ENCODE assay signal across 11 mouse cellular contexts in genomic region chr3:145833948-145834538, GRCm38 (mm10).
DNase-seq lines count a peak whose midpoint lies in the region; ATAC-seq and TF ChIP-seq lines count a peak whose summit lies in the region.
"Had no signal": no experiment of that assay in that cellular context is flagged by ENCODE, and none has a peak within 500 bp of the region (broad histone marks: within the 10 kb centered on the region; RNA-seq: fewer than 3 reads in every experiment).

No protein-coding gene starts in this region.

- no peak overlapping the region for H3K9ac ChIP-seq in forebrain, embryonic 14.5 days (ENCODE audit: low read length)
- no peak overlapping the region for H3K9ac ChIP-seq in intestine, postnatal 0 days (ENCODE audit: low read depth, low read length)
- no peak overlapping the region for H3K9ac ChIP-seq in hindbrain, embryonic 16.5 days (ENCODE audit: low read depth, low read length)
- H3K9ac ChIP-seq: embryonic facial prominence, embryonic 13.5 days; limb, embryonic 15.5 days had no signal

- peaks cover 10% of the 10 kb centered on the region; the same call in 1 of the 2 replicates for H3K4me1 ChIP-seq in forebrain, embryonic 14.5 days (ENCODE audit: control insufficient read depth, insufficient read depth, low read length)
- no peaks in the 10 kb centered on the region for H3K4me1 ChIP-seq in intestine, postnatal 0 days (replicated peaks; ENCODE audit: control insufficient read depth, insufficient read depth, low read length)
- no peaks in the 10 kb centered on the region for H3K4me1 ChIP-seq in hindbrain, embryonic 16.5 days (ENCODE audit: control insufficient read depth, insufficient read depth, low read depth, low read length)

- 0 out of 2 replicates have a peak, but pooled peaks cover 3% of the 10 kb centered on the region for H3K9me3 ChIP-seq in forebrain, embryonic 14.5 days (replicated peaks; ENCODE audit: control insufficient read depth, low read length)
- no peaks in the 10 kb centered on the region for H3K9me3 ChIP-seq in intestine, postnatal 0 days (ENCODE audit: control insufficient read depth)
- H3K9me3 ChIP-seq in hindbrain, embryonic 16.5 days (ENCODE audit: control insufficient read depth, low read length) = no peaks in the 10 kb centered on the region
- H3K9me3 ChIP-seq: embryonic facial prominence, embryonic 13.5 days; limb, embryonic 15.5 days had no signal

- no peak overlapping the region for H3K4me3 ChIP-seq in forebrain, embryonic 14.5 days (ENCODE audit: low read depth, low read length)
- H3K4me3 ChIP-seq in intestine, postnatal 0 days (ENCODE audit: low read depth, low read length) = no peak overlapping the region
- H3K4me3 ChIP-seq in hindbrain, embryonic 16.5 days (ENCODE audit: low read length) = no peak overlapping the region
- H3K4me3 ChIP-seq: embryonic facial prominence, embryonic 13.5 days; limb, embryonic 15.5 days had no signal

- 53% methylated on average over 8 of the region's 8 CpGs for WGBS in forebrain, embryonic 14.5 days
- 47% methylated on average over 8 of the region's 8 CpGs for WGBS in intestine, postnatal 0 days
- WGBS in hindbrain, embryonic 16.5 days = 66% methylated on average over 8 of the region's 8 CpGs

- no peaks in the 10 kb centered on the region for H3K27me3 ChIP-seq in forebrain, embryonic 14.5 days (replicated peaks; ENCODE audit: control insufficient read depth, insufficient read depth, low read length)
- H3K27me3 ChIP-seq in intestine, postnatal 0 days (replicated peaks; ENCODE audit: control insufficient read depth, insufficient read depth, low read length) = no peaks in the 10 kb centered on the region
- no peaks in the 10 kb centered on the region for H3K27me3 ChIP-seq in hindbrain, embryonic 16.5 days (replicated peaks; ENCODE audit: control insufficient read depth, insufficient read depth, low read length)
- H3K27me3 ChIP-seq: embryonic facial prominence, embryonic 13.5 days; limb, embryonic 15.5 days; Patski had no signal

- ATAC-seq in forebrain, embryonic 14.5 days = peak; percentile 40; the same call in 1 of the 2 replicates
- ATAC-seq in intestine, postnatal 0 days = no peak
- ATAC-seq in hindbrain, embryonic 16.5 days = no peak
- ATAC-seq: Patski had no signal

- no peak for TF ChIP-seq CTCF in intestine, postnatal 0 days (IDR thresholded peaks at IDR 0.05; ENCODE audit: low read depth)

- no peak overlapping the region for H3K4me2 ChIP-seq in forebrain, embryonic 14.5 days (ENCODE audit: low read length)
- no peak overlapping the region for H3K4me2 ChIP-seq in intestine, postnatal 0 days (replicated peaks; ENCODE audit: low read depth)
- H3K4me2 ChIP-seq in hindbrain, embryonic 16.5 days (ENCODE audit: low read length) = no peak overlapping the region
- H3K4me2 ChIP-seq: embryonic facial prominence, embryonic 13.5 days; limb, embryonic 15.5 days had no signal

- peak overlapping the region; percentile 39; the same call in 1 of the 2 replicates for H3K27ac ChIP-seq in forebrain, embryonic 14.5 days (ENCODE audit: low read depth, low read length)
- no peak overlapping the region for H3K27ac ChIP-seq in intestine, postnatal 0 days (ENCODE audit: low read depth, low read length)
- H3K27ac ChIP-seq in hindbrain, embryonic 16.5 days (ENCODE audit: low read depth, low read length) = no peak overlapping the region
- H3K27ac ChIP-seq: embryonic facial prominence, embryonic 13.5 days; limb, embryonic 15.5 days had no signal

- DNase-seq in kidney, adult 9 months = peak; percentile 33
- no peak for DNase-seq in kidney, adult 8-10 months
- DNase-seq in forebrain, embryonic 14.5 days (ENCODE audit: low spot score) = peak; percentile 73
- DNase-seq in layer of hippocampus, adult 18-20 months (ENCODE audit: low spot score in 2 of 2) = peak; percentile 47 to 78
- peak; percentile 21 for DNase-seq in right cerebral cortex, postnatal 14 days
- no peak for DNase-seq in ovary, adult 18-20 months (ENCODE audit: low spot score)

- H3K36me3 ChIP-seq in forebrain, embryonic 14.5 days (ENCODE audit: control insufficient read depth, insufficient read depth, low read length) = 0 out of 2 replicates have a peak, but pooled peaks cover 2% of the 10 kb centered on the region
- H3K36me3 ChIP-seq in intestine, postnatal 0 days (ENCODE audit: control insufficient read depth, insufficient read depth) = no peaks in the 10 kb centered on the region
- H3K36me3 ChIP-seq in hindbrain, embryonic 16.5 days (ENCODE audit: control insufficient read depth, insufficient read depth, low read length) = no peaks in the 10 kb centered on the region
- H3K36me3 ChIP-seq: embryonic facial prominence, embryonic 13.5 days had no signal

Comparison
In these comparisons a context has a peak if more than half of its experiments do, and no peak if none do; other contexts are left out.
1. DNase-seq: peak in kidney, adult 9 months (single experiment), forebrain, embryonic 14.5 days (single experiment), layer of hippocampus, adult 18-20 months (2 of 2) and right cerebral cortex, postnatal 14 days (single experiment); none in kidney, adult 8-10 months (0 of 2) and ovary, adult 18-20 months (single experiment).